Mouse (Mus musculus): Measurements from ENCODE around the gene Ppp1r27. TPM values are rescaled to one million over a fixed set of nuclear protein-coding genes. Genes with fewer than 3 reads are reported as not detected.
"Not testable (repeated sequence)": the region's sequence is repeated elsewhere in the genome, so short reads cannot be mapped to it uniquely, and the experiment has no call there.

Ppp1r27 gene
- total and polyA plus RNA-seq, 2 experiments from 2014 or later, result not detected

- no peaks in the 10 kb centered on the region for H3K36me3 ChIP-seq (ENCODE audit: insufficient read depth, low read length)
- H3K9me3 ChIP-seq (ENCODE audit: low read length), result no peaks in the 10 kb centered on the region
- DNase-seq (ENCODE audit: low spot score) (no peak), ATAC-seq (no peak)
- WGBS, result 51% methylated on average over 6 of the region's 6 CpGs
- no peaks in the 10 kb centered on the region for H3K27me3 ChIP-seq (ENCODE audit: insufficient read depth, low read length)
- no peaks in the 10 kb centered on the region for H3K4me1 ChIP-seq (ENCODE audit: insufficient read depth, low read length)
- no peak overlapping the region for H3K9ac ChIP-seq (replicated peaks; ENCODE audit: low read length)
- H3K4me3 ChIP-seq (ENCODE audit: low read length), result no peak overlapping the region
- TF ChIP-seq CTCF (IDR thresholded peaks at IDR 0.05; ENCODE audit: low read depth), result no peak
- no peak overlapping the region for H3K27ac ChIP-seq
- no peak overlapping the region for H3K4me2 ChIP-seq (ENCODE audit: low read depth, low read length)
These were observed 32.9 kb downstream of the Ppp1r27 start for GRCm38 (mm10) chr11:120518027-120518426.

- Histone ChIP-seq H3K4me1 (ENCODE audit: insufficient read depth, low read length) (no peaks in the 10 kb centered on the region), H3K9ac (replicated peaks; ENCODE audit: low read length) (no peak overlapping the region), H3K36me3 (ENCODE audit: insufficient read depth, low read length) (no peaks in the 10 kb centered on the region), H3K27ac (no peak overlapping the region), H3K9me3 (ENCODE audit: low read length) (no peaks in the 10 kb centered on the region), H3K4me2 (ENCODE audit: low read depth, low read length) (no peak overlapping the region), H3K27me3 (ENCODE audit: insufficient read depth, low read length) (no peaks in the 10 kb centered on the region), H3K4me3 (ENCODE audit: low read length) (no peak overlapping the region)
- 72% methylated on average over 4 of the region's 4 CpGs for WGBS
- DNase-seq (ENCODE audit: low spot score), result no peak
- TF ChIP-seq CTCF (IDR thresholded peaks at IDR 0.05; ENCODE audit: low read depth), result no peak
- no peak for ATAC-seq
These were observed 33.8 kb downstream of the Ppp1r27 start for GRCm38 (mm10) chr11:120517147-120517546.

GRCm38 (mm10) chr11:120515611-120516010, 35.3 kb downstream of the Ppp1r27 start:
- H3K27ac ChIP-seq, result no peak overlapping the region
- H3K27me3 ChIP-seq (ENCODE audit: insufficient read depth, low read length), result no peaks in the 10 kb centered on the region
- peak; percentile 99 for TF ChIP-seq CTCF (IDR thresholded peaks at IDR 0.05; ENCODE audit: low read depth)
- ATAC-seq (peak; percentile 73; the same call in 1 of the 2 replicates), DNase-seq (ENCODE audit: low spot score) (peak; percentile 86)
- H3K4me2 ChIP-seq (ENCODE audit: low read depth, low read length), result no peak overlapping the region
- H3K9me3 ChIP-seq (ENCODE audit: low read length), result no peaks in the 10 kb centered on the region
- no peaks in the 10 kb centered on the region for H3K4me1 ChIP-seq (ENCODE audit: insufficient read depth, low read length)
- H3K9ac ChIP-seq (replicated peaks; ENCODE audit: low read length), result no peak overlapping the region
- H3K4me3 ChIP-seq (ENCODE audit: low read length), result no peak overlapping the region
- H3K36me3 ChIP-seq (ENCODE audit: insufficient read depth, low read length), result no peaks in the 10 kb centered on the region
- 17% methylated on average over 17 of the region's 17 CpGs for WGBS

DNA sequence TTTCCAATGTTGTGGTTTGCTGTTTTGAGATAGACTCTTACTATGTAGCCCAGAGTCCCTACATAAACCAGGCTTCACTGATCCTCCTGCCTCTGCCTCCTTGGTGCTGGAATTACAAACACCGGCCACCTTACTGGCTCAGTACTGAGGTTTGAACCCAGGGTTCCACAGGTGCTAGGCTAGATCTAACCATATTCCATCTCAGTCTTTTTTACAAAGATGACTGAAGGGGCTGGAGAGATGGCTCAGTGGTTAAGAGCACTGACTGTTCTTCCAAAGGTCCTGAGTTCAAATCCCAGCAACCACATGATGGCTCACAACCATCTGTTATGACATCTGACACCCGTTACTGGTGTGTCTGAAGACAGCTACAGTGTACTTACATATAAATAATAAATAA, 36.7 kb downstream of the Ppp1r27 start:
- H3K9me3 ChIP-seq (ENCODE audit: low read length); H3K9ac ChIP-seq (replicated peaks; ENCODE audit: low read length); H3K36me3 ChIP-seq (ENCODE audit: insufficient read depth, low read length); H3K4me2 ChIP-seq (ENCODE audit: low read depth, low read length); H3K4me1 ChIP-seq (ENCODE audit: insufficient read depth, low read length); ATAC-seq; H3K27ac ChIP-seq; H3K4me3 ChIP-seq (ENCODE audit: low read length); DNase-seq (ENCODE audit: low spot score); H3K27me3 ChIP-seq (ENCODE audit: insufficient read depth, low read length): not testable (repeated sequence)
- WGBS, result 93% methylated on average over 2 of the region's 2 CpGs

- Histone ChIP-seq H3K4me1 (ENCODE audit: insufficient read depth, low read length) (no peaks in the 10 kb centered on the region), H3K9me3 (ENCODE audit: low read length) (no peaks in the 10 kb centered on the region), H3K4me3 (ENCODE audit: low read length) (no peak overlapping the region), H3K36me3 (ENCODE audit: insufficient read depth, low read length) (no peaks in the 10 kb centered on the region), H3K4me2 (ENCODE audit: low read depth, low read length) (no peak overlapping the region), H3K27me3 (ENCODE audit: insufficient read depth, low read length) (no peaks in the 10 kb centered on the region), H3K27ac (no peak overlapping the region), H3K9ac (replicated peaks; ENCODE audit: low read length) (no peak overlapping the region)
- peak; percentile 65 for DNase-seq (ENCODE audit: low spot score)
- 33% methylated on average over 6 of the region's 6 CpGs for WGBS
- no peak for TF ChIP-seq CTCF (IDR thresholded peaks at IDR 0.05; ENCODE audit: low read depth)
- no peak for ATAC-seq
These were observed 38.0 kb downstream of the Ppp1r27 start for GRCm38 (mm10) chr11:120512790-120513453.

- peak; percentile 36 for DNase-seq (ENCODE audit: low spot score)
- Histone ChIP-seq H3K4me3 (ENCODE audit: low read length) (no peak overlapping the region), H3K27me3 (ENCODE audit: insufficient read depth, low read length) (no peaks in the 10 kb centered on the region), H3K36me3 (ENCODE audit: insufficient read depth, low read length) (no peaks in the 10 kb centered on the region), H3K9ac (replicated peaks; ENCODE audit: low read length) (no peak overlapping the region), H3K27ac (no peak overlapping the region), H3K4me1 (ENCODE audit: insufficient read depth, low read length) (no peaks in the 10 kb centered on the region), H3K9me3 (ENCODE audit: low read length) (no peaks in the 10 kb centered on the region), H3K4me2 (ENCODE audit: low read depth, low read length) (peak overlapping the region; percentile 43)
- 10% methylated on average over 16 of the region's 16 CpGs for WGBS
- no peak for TF ChIP-seq CTCF (IDR thresholded peaks at IDR 0.05; ENCODE audit: low read depth)
- no peak for ATAC-seq
These were observed 40.4 kb downstream of the Ppp1r27 start for GRCm38 (mm10) chr11:120510375-120511030.

GRCm38 (mm10) chr11:120509940-120510339, 41.0 kb downstream of the Ppp1r27 start:
- Histone ChIP-seq H3K4me2 (ENCODE audit: low read depth, low read length) (no peak overlapping the region), H3K9ac (replicated peaks; ENCODE audit: low read length) (no peak overlapping the region), H3K36me3 (ENCODE audit: insufficient read depth, low read length) (no peaks in the 10 kb centered on the region), H3K4me3 (ENCODE audit: low read length) (no peak overlapping the region), H3K4me1 (ENCODE audit: insufficient read depth, low read length) (no peaks in the 10 kb centered on the region), H3K27ac (no peak overlapping the region), H3K9me3 (ENCODE audit: low read length) (no peaks in the 10 kb centered on the region), H3K27me3 (ENCODE audit: insufficient read depth, low read length) (no peaks in the 10 kb centered on the region)
- WGBS, result 37% methylated on average over 4 of the region's 4 CpGs
- ATAC-seq, result no peak
- TF ChIP-seq CTCF (IDR thresholded peaks at IDR 0.05; ENCODE audit: low read depth), result no peak
- no peak for DNase-seq (ENCODE audit: low spot score)

Data from hindbrain, postnatal 0 days (tissue).